Mouse (Mus musculus) MEL (cell line): Measurements from ENCODE around the gene Lmbrd1. TPM values are rescaled to one million over a fixed set of nuclear protein-coding genes. Genes with fewer than 3 reads are reported as not detected.
"Not testable (repeated sequence)": the region's sequence is repeated elsewhere in the genome, so short reads cannot be mapped to it uniquely, and the experiment has no call there.

Source experiments
- DNase-seq: peaks from one replicate; pipeline ENCODE4 v3.0.0; 2011; ENCODE audit warnings: low read depth, low spot score
- H3K27ac ChIP-seq: 2 replicates; pipeline ENCODE4 v1.5.1; 2012; ENCODE audit warnings: low read depth, mild to moderate bottlenecking, control low read depth, low read length, moderate library complexity; ENCODE audit not compliant: control insufficient read depth
- H3K27me3 ChIP-seq, 2 experiments: fragments of 150-350 bp in 1 of 2; sonication (generic) in 1 of 2; 2 replicates each; pipeline ENCODE4 v1.6.1; 2012; ENCODE audit warnings: low read length in 2 of 2, mild to moderate bottlenecking in 2 of 2, improper control_type of control experiment in 1 of 2, moderate library complexity in 1 of 2; ENCODE audit not compliant: insufficient read depth in 2 of 2, control insufficient read depth in 1 of 2
- H3K36me3 ChIP-seq, 2 experiments: 2 replicates each; pipeline ENCODE4 v1.6.1; 2012 to 2014; ENCODE audit warnings: low read length in 2 of 2, improper control_type of control experiment in 1 of 2, inconsistent platforms in 1 of 2, mild to moderate bottlenecking in 1 of 2; ENCODE audit not compliant: insufficient read depth in 2 of 2, control insufficient read depth in 1 of 2
- H3K4me1 ChIP-seq, 2 experiments: fragments of 150-350 bp in 1 of 2; sonication (generic) in 1 of 2; 2 replicates each; pipeline ENCODE4 v1.6.1; 2012; ENCODE audit warnings: low read length in 2 of 2, improper control_type of control experiment in 1 of 2, mild to moderate bottlenecking in 1 of 2; ENCODE audit not compliant: insufficient read depth in 2 of 2, control insufficient read depth in 1 of 2
- H3K4me3 ChIP-seq, 2 experiments: fragments of 150-350 bp in 1 of 2; sonication (generic) in 1 of 2; 2 replicates each; pipeline ENCODE4 v1.5.1; 2012; ENCODE audit warnings: low read depth in 2 of 2, low read length in 2 of 2, mild to moderate bottlenecking in 2 of 2, moderate library complexity in 2 of 2, control low read depth in 1 of 2, improper control_type of control experiment in 1 of 2; ENCODE audit not compliant: control insufficient read depth in 1 of 2, insufficient read depth in 1 of 2
- H3K79me2 ChIP-seq: 2 replicates; pipeline ENCODE4 v1.6.1; 2012; ENCODE audit warnings: mild to moderate bottlenecking, low read length, moderate library complexity; ENCODE audit not compliant: control insufficient read depth, poor library complexity, insufficient read depth
- H3K9ac ChIP-seq: 2 replicates; pipeline ENCODE4 v1.6.1; 2012; ENCODE audit warnings: low read depth, mild to moderate bottlenecking, control low read depth, low read length, moderate library complexity; ENCODE audit not compliant: control insufficient read depth, poor library complexity, severe bottlenecking
- H3K9me3 ChIP-seq: fragments of 150-350 bp; sonication (generic); replicated peaks from 2 replicates; pipeline ENCODE4 v1.6.1; 2012; ENCODE audit warnings: mild to moderate bottlenecking, low read length, improper control_type of control experiment, moderate library complexity; ENCODE audit not compliant: insufficient read depth
- CTCF ChIP-seq, 3 experiments: IDR thresholded peaks in 2 of 3; conservative IDR thresholded peaks in 1 of 3; 2 replicates each; pipeline ENCODE4 v1.5.1; 2011 to 2012; ENCODE audit warnings: low read length in 3 of 3, low read depth in 2 of 3, mild to moderate bottlenecking in 2 of 3, improper control_type of control experiment in 1 of 3, inconsistent platforms in 1 of 3, mixed read lengths in 1 of 3, moderate library complexity in 1 of 3; ENCODE audit not compliant: control insufficient read depth in 1 of 3, insufficient read depth in 1 of 3, poor library complexity in 1 of 3, severe bottlenecking in 1 of 3
- HCFC1 ChIP-seq: IDR thresholded peaks from 2 replicates; pipeline ENCODE4 v1.6.1; 2012; ENCODE audit warnings: low read depth, mild to moderate bottlenecking, inconsistent platforms, low read length, improper control_type of control experiment, moderate library complexity
- KAT2A ChIP-seq: conservative IDR thresholded peaks from 2 replicates; pipeline ENCODE4 v1.6.1; 2012; ENCODE audit warnings: low read depth, low read length, improper control_type of control experiment, inconsistent platforms
- MAX ChIP-seq: IDR thresholded peaks from 2 replicates; pipeline ENCODE4 v1.6.1; 2011; ENCODE audit warnings: low read length, improper control_type of control experiment
- MEF2A ChIP-seq: IDR thresholded peaks from 2 replicates; pipeline ENCODE4 v1.6.1; 2014; ENCODE audit warnings: low read depth, mild to moderate bottlenecking, inconsistent platforms, low read length, improper control_type of control experiment; ENCODE audit not compliant: poor library complexity, insufficient replicate concordance, severe bottlenecking; ENCODE audit errors: extremely low read depth
- MYB ChIP-seq: IDR thresholded peaks from 2 replicates; pipeline ENCODE4 v1.6.1; 2011; ENCODE audit warnings: mild to moderate bottlenecking, low read depth, low read length, improper control_type of control experiment
- NELFE ChIP-seq: IDR thresholded peaks from 2 replicates; pipeline ENCODE4 v1.6.1; 2011; ENCODE audit warnings: low read depth, low read length, improper control_type of control experiment
- NRF1 ChIP-seq: IDR thresholded peaks from 2 replicates; pipeline ENCODE4 v1.6.1; 2014; ENCODE audit warnings: low read depth, mild to moderate bottlenecking, inconsistent platforms, low read length, improper control_type of control experiment, moderate library complexity; ENCODE audit not compliant: poor library complexity, insufficient read depth, severe bottlenecking
- TAL1 ChIP-seq: IDR thresholded peaks from 2 replicates; pipeline ENCODE4 v1.6.1; 2012; ENCODE audit warnings: mild to moderate bottlenecking, inconsistent platforms, low read length, moderate library complexity, mixed read lengths
- TBP ChIP-seq: IDR thresholded peaks from 2 replicates; pipeline ENCODE4 v1.8.0; 2011; ENCODE audit warnings: low read depth, low read length, improper control_type of control experiment
- TCF12 ChIP-seq: IDR thresholded peaks from 2 replicates; pipeline ENCODE4 v1.6.1; 2014; ENCODE audit warnings: low read depth, mild to moderate bottlenecking, inconsistent platforms, low read length, improper control_type of control experiment, moderate library complexity
- ZC3H11A ChIP-seq: IDR thresholded peaks from 2 replicates; pipeline ENCODE4 v1.6.1; 2012; ENCODE audit warnings: low read depth, mild to moderate bottlenecking, inconsistent platforms, low read length, improper control_type of control experiment
- ZKSCAN1 ChIP-seq: IDR thresholded peaks from 2 replicates; pipeline ENCODE4 v1.6.1; 2012; ENCODE audit warnings: low read depth, mild to moderate bottlenecking, inconsistent platforms, low read length, improper control_type of control experiment, moderate library complexity
- polyA plus RNA-seq, 2 experiments: library from polyadenylated mRNA; stranded (reverse) in 1 of 2; unstranded in 1 of 2; fragments of >175 nt in 1 of 2; fragments of >200 nt in 1 of 2; gene quantifications; 2 replicates each; pipeline versions ENCODE4 v1.2.1 to v1.2.4; 2012; ENCODE audit warnings: low replicate concordance in 2 of 2, low read depth in 1 of 2; ENCODE audit not compliant: insufficient read length in 2 of 2, insufficient read depth in 1 of 2, missing spikeins in 1 of 2
- total RNA-seq: library from RNA; depleted of rRNA; stranded (reverse); fragments of 300-350 nt; gene quantifications from 2 replicates; pipeline ENCODE4 v1.2.3, GENCODE M21; 2012

Gene Lmbrd1
- total and polyA plus RNA-seq, 3 experiments, result 17.3 to 24.0 TPM; not detected in 1

DNA sequence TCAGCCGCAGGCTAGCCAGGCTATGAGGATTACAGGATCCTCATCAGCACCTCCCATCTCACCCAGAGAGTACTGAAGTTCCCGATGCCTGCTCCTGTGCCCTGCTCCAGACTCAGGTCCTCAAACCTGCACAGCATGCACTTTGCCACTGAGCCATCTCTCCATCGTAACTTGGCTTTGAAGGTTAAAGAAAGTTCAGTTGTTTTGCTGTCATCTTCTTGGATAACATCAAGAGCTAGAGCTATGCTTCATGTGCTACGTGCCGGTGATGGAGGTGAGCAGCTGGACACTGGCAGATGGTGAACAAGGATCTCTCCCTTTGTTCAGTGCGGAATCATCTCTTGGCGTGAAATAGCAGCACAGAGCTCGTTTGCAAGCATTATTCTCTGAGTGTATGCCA, 80.1 kb downstream of the Lmbrd1 start:
- Histone ChIP-seq H3K36me3 (no peaks in the 10 kb centered on the region), H3K4me1 (no peaks in the 10 kb centered on the region), H3K27me3 (no peaks in the 10 kb centered on the region), H3K4me3 (no peak overlapping the region), H3K79me2 (no peaks in the 10 kb centered on the region), H3K9ac (no peak overlapping the region), H3K9me3 (no peaks in the 10 kb centered on the region), H3K27ac (no peak overlapping the region)
- TF ChIP-seq HCFC1, result no peak
- no peak for TF ChIP-seq MEF2A
- no peak for TF ChIP-seq MAX
- no peak for TF ChIP-seq TCF12
- TF ChIP-seq NELFE, result no peak
- no peak for TF ChIP-seq MYB
- TF ChIP-seq NRF1, result no peak
- TF ChIP-seq KAT2A, result no peak
- TF ChIP-seq CTCF (IDR thresholded peaks at IDR 0.05 in 2 of 3, conservative IDR thresholded peaks at IDR 0.05 in 1 of 3; ENCODE audit: control insufficient read depth in 1 of 3, insufficient read depth in 1 of 3, low read depth in 2 of 3, low read length in 3 of 3, poor library complexity in 1 of 3, severe bottlenecking in 1 of 3), result no peak
- no peak for DNase-seq

DNA sequence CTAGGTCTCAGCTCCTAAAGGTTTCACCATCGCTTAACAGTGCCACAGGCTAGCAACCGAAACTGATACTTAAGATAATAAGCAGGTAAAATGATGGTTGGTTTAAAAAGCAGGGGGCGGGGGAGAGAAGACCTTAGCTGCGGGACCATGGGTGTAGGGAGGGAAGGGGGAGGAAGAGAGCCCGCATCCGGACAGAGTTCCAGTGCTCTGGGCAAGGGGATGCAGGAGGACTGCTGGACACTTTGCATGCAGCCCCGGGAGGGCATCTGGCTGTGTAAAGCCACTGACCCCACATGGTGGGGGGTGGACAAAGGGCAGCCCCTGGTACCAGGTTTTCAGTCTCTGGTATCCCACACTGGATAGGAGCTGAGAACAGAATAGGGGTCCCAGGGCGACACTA, 88.0 kb downstream of the Lmbrd1 start:
- no peak overlapping the region for H3K4me3 ChIP-seq
- H3K36me3 ChIP-seq, result no peaks in the 10 kb centered on the region
- no peak for TF ChIP-seq MAX
- TF ChIP-seq ZC3H11A, result no peak
- TF ChIP-seq TBP, result no peak
- TF ChIP-seq MYB, result no peak
- no peak for TF ChIP-seq ZKSCAN1
- no peak for TF ChIP-seq TAL1
- H3K9me3 ChIP-seq, result no peaks in the 10 kb centered on the region
- no peak overlapping the region for H3K9ac ChIP-seq
- H3K27me3 ChIP-seq, result no peaks in the 10 kb centered on the region
- no peaks in the 10 kb centered on the region for H3K4me1 ChIP-seq
- H3K27ac ChIP-seq, result no peak overlapping the region
- no peaks in the 10 kb centered on the region for H3K79me2 ChIP-seq
- DNase-seq, result no peak

DNA sequence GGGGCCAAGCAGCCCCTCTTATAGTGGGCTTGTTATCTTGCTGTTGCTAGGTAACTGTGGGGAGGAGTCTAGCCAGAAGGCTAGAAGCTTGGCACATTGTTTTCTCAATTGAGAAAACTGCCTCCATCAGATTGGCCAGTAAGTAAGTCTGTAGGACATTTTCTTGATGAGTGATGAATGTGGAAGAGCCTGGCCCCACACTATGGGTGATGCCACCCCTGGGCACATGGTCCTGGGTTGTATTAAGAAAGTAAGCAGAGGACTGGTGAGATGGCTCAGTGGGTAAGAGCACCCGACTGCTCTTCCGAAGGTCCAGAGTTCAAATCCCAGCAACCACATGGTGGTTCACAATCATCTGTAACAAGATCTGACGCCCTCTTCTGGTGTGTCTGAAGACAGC, 88.8 kb downstream of the Lmbrd1 start:
- H3K9me3 ChIP-seq, H3K4me1 ChIP-seq, H3K79me2 ChIP-seq, H3K36me3 ChIP-seq, H3K4me3 ChIP-seq, H3K27me3 ChIP-seq, H3K27ac ChIP-seq, H3K9ac ChIP-seq, DNase-seq: not testable (repeated sequence)
